Mouse (Mus musculus) gastrocnemius, adult 2 months (tissue): ENCODE results near the gene Ppp1r7. TPM values are rescaled to one million over a fixed set of nuclear protein-coding genes. Genes with fewer than 3 reads are reported as not detected.

Experiments
- DNase-seq: peaks from one replicate; pipeline ENCODE4 v3.0.0; 2022
- H3K27ac ChIP-seq: fragments of 200-600 bp; 2 replicates; pipeline ENCODE4 v1.8.1; 2022; ENCODE audit warnings: mild to moderate bottlenecking
- H3K4me3 ChIP-seq: fragments of 200-600 bp; 2 replicates; pipeline ENCODE4 v1.8.1; 2022; ENCODE audit warnings: mild to moderate bottlenecking, moderate library complexity
- CTCF ChIP-seq: fragments of 200-600 bp; IDR thresholded peaks from 2 replicates; pipeline ENCODE4 v1.8.1; 2022; ENCODE audit warnings: antibody characterized with exemption, mild to moderate bottlenecking, moderate library complexity
- intact Hi-C: fragments of 180-260 bp; cut with DNase I; formaldehyde crosslinking; loops from one replicate; pipeline ENCODE4 v1.15.1; 2025
- microRNA-seq: library from miRNA; unstranded; fragments of <30 nt; microRNA quantifications from one replicate; pipeline ENCODE4 v1.2.0, GENCODE M21; 2021
- total RNA-seq, 2 experiments: library from RNA; stranded (reverse); gene quantifications; 2 replicates each; pipeline ENCODE4 v1.2.3; 2021

The Ppp1r7 gene
- total RNA-seq, 2 experiments from 2014 or later: 21.4 to 22.1 TPM

DNA sequence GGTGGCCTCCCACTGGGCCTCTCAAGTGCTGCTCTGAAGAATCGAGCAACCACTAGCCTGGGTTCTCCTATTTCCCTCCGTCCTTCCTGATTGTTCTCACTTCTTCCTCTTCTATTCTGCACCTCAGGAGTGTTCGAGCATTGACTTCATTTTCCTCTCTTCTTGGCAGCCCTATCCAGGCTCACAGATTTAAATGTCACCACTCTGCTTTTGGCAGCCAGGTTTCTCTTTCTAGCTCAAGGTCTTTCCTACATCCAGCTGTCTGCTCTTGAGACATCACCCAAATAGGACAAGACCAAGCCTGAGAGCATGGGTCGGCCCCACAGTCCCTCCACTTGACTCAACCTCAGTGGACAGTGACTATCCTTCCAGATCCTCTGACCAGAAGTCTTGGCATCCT, 20.0 kb downstream of the Ppp1r7 start:
- Histone ChIP-seq H3K4me3 (no peak overlapping the region), H3K27ac (no peak overlapping the region)
- no peak for DNase-seq
- TF ChIP-seq CTCF: no peak
- intact Hi-C loops: no loop called here

DNA sequence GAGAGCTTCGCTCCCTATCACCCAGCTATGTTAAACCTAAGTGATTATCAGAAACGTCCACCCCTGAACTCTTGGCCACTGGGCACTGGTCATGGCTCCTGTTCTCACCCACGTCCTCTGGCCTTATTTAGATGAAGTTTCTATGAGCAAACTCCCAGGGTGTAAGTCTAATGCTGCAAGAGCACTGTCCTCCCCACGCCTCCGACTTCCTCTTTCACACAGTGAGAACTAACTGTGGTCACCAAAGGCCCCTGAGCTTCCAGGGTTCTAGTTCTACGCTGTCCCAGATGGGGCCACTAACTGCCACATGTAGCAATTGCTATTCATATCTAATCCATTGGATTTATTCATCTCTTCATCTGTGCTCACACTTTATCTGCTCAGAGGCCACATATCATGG, 23.0 kb downstream of the Ppp1r7 start:
- Histone ChIP-seq H3K4me3 (no peak overlapping the region), H3K27ac (no peak overlapping the region)
- TF ChIP-seq CTCF: no peak
- intact Hi-C loops: no loop called here
- DNase-seq: no peak

DNA sequence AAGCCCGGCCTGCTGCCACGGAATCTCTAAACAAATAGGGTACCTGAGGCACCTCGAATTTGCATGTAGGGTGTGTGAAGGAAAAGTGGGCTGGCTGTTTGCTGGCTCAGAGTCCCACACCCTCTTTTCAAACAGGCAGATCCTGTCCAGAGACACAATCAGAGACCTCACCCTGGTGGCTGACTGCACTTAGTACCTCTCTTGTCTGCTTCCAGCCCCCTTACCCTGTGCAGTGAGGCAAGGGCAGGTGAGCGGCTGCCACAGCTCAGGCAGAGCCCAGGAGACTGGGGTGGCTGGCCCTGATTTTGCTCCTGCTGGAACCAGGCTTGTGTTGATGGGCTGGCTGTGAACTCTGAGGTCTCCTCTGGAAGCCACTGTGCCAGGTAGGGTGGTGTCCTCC, 31.0 kb downstream of the Ppp1r7 start, which contains the start of gene Ano7:
Gene Ano7, plus strand, starts transcription at position 266 of the 400 bp plus-strand sequence.
- Histone ChIP-seq H3K4me3 (no peak within 1 kb of the TSS), H3K27ac (no peak within 1 kb of the TSS)
- intact Hi-C loops: no loop called here
- TF ChIP-seq CTCF: no peak
- DNase-seq: no peak

DNA sequence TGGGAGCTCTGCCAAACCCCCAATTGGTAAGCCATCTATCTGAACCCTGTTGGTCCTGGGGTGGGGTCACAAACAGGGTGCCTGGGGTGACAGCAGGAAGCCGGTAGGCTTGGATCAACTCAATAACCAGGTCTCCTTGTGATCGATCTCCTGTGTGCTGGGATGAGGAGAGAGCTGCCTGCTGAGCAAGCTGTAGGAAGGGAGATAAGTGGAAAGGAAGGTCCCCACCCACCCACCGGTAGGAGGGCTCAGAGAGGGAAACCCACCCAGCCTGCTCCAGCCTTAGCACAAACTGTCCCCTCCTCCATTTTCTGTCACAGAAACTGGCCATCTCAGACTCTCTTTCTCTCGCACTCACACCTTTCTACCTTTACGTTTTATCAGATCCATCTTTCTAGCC, 34.7 kb downstream of the Ppp1r7 start:
- TF ChIP-seq CTCF: no peak
- intact Hi-C loops: no loop called here
- Histone ChIP-seq H3K27ac (no peak overlapping the region), H3K4me3 (no peak overlapping the region)
- DNase-seq: no peak

DNA sequence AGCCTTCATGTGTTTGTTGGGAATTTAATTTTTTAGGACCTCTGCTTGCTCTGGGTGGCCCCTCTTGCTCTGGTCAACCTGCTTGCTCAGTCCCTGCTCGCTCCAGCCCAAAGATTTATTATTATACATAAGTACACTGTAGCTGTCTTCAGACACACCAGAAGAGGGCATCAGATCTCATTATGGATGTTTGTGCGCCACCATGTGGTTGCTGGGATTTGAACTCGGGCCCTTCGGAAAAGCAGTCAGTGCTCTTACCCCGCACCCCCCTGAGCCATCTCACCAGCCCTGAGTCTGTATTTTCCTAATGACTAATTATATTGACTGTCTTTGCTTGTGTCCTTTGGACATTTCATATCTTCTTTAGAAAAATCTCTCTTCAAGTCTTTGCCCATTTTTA, 36.5 kb downstream of the Ppp1r7 start:
- Histone ChIP-seq H3K4me3 (no peak overlapping the region), H3K27ac (no peak overlapping the region)
- TF ChIP-seq CTCF: peak; percentile 3; the same call in 1 of the 2 replicates
- intact Hi-C loops: no loop called here
- no peak for DNase-seq

DNA sequence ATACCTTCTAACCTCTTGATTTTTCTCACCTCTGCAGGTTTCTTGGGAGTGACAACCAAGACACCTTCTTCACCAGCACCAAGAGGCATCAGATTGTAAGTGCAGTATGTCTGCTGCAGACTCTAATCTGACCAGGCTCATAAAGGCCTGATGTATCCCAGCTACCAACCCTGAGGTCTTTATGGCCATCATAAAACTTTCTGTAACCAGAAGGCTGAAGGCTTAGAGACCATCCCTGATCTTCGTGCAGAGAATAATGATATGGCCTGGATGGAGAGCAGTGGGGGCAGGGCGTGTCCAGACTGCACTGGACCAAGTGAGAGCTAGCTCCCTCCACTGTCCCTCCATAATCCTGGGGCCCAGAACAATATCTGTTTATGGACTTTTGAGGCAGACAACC, 44.5 kb downstream of the Ppp1r7 start:
- Histone ChIP-seq H3K4me3 (no peak overlapping the region), H3K27ac (no peak overlapping the region)
- intact Hi-C loops: no loop called here
- TF ChIP-seq CTCF: no peak
- DNase-seq: no peak

DNA sequence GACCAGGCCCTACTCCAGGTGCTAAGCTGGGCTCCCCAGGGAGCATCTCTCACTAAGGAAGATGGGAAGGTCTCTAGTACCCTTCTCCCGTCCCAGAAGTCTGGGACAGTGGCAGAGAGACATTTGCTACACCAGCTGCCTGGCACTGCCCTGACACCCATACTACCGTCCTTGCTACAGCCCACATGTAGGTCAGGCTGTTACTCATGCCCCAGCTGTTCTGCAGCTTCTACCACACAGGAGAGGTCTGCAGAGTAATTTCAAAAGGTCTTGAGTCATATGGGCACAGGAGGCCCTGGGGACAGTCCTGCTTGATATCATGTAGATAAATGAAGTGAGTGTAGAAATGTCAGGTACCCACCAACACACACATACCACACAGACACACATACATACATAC, 46.3 kb downstream of the Ppp1r7 start:
- intact Hi-C loops: no loop called here
- TF ChIP-seq CTCF: no peak
- Histone ChIP-seq H3K27ac (no peak overlapping the region), H3K4me3 (no peak overlapping the region)
- no peak for DNase-seq

DNA sequence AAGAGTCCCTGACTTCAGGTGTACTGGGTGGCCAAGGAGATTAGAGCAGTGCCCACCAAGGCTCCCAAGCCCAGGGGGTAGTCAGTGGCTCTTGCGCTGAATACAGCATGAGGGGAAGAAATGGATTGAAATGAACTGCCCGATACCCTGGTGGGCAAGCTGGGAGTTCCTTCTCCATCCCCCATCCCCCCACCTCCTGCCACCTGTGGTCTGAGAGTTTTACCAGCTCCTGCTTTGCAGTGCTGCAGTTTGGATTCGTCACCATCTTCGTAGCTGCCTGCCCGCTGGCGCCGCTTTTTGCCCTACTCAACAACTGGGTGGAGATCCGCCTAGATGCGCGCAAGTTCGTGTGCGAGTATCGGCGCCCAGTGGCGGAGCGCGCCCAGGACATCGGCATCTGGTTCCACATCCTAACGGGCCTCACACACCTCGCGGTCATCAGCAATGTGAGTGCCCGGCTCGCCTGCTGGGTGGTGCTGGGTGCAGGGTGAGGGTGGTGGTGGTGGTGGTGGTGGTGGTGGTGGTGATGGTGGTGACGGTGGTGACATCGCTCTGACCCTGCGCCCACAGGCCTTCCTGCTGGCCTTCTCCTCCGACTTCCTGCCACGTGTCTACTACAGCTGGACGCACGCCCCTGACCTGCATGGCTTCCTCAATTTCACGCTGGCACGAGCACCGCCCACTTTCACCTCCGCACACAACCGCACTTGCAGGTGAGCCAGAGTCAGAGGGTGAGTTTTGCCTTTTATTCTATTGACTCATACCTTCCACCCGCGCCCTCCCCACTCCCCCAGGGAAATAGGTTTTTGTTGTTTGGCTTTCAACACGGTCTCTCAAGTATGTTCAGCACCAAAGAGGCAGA, 58.8 kb downstream of the Ppp1r7 start:
- intact Hi-C loops: no loop called here

DNA sequence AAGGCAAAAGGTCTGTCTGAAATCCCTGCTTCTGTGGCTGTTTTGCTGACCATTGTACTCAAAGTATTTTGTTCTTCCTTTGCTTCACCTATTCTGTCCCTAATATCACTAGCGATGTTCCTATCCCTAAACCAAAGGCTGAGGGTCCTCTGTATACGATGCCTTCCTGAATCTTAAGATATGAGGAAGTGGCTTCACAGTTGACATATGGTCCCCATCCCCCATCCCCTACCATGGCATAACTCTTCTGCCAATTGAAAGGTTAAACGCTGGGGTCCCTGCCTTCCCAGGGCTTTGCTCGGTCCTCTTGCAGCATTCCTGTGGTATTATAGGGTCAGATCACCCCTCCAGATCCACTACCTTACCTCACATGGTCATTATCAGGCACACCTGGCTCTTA, 60.7 kb downstream of the Ppp1r7 start:
- no peak for DNase-seq
- intact Hi-C loops: no loop called here

More for the DNA sequence above, 58.8 kb downstream of the Ppp1r7 start:
- TF ChIP-seq CTCF: no peak
- Histone ChIP-seq H3K27ac (no peak overlapping the region), H3K4me3 (peak overlapping the region; percentile 59)
- DNase-seq: peak; percentile 34

More for the DNA sequence above, 60.7 kb downstream of the Ppp1r7 start:
- no peak overlapping the region for H3K27ac ChIP-seq
- H3K4me3 ChIP-seq: no peak overlapping the region
- no peak for TF ChIP-seq CTCF

Small RNAs within 50 kb of the gene (microRNA-seq; reads per million reads assigned to microRNA genes)
- gene Mir6345 (not detected), gene Mir6902 (not detected)

Other genes with a start within 250 kb of the Ppp1r7 start
- 1 to 10 TPM; 1.3 to 1.4 TPM for gene Kif1a, start 240.9 kb upstream of the Ppp1r7 start, total RNA-seq
- not detected for gene Agxt, start 207.6 kb upstream of the Ppp1r7 start, total RNA-seq
- gene 2310007B03Rik, start 181.9 kb upstream of the Ppp1r7 start, total RNA-seq: not detected
- not detected for gene Crocc2, start 174.1 kb upstream of the Ppp1r7 start, total RNA-seq
- 1 to 10 TPM; 5.1 to 5.4 TPM for gene Sned1, start 107.0 kb upstream of the Ppp1r7 start, total RNA-seq
- 10 to 100 TPM in 1 of 2 experiments, 1 to 10 TPM in 1; 8.7 to 12.1 TPM for gene Mterf4, start 36.9 kb upstream of the Ppp1r7 start, total RNA-seq
- under 1 TPM; 0.13 to 0.20 TPM for gene Pask, start 628 bp downstream of the Ppp1r7 start, total RNA-seq
- not detected for gene Ano7, start 31.1 kb downstream of the Ppp1r7 start, total RNA-seq
- gene Hdlbp, start 136.0 kb downstream of the Ppp1r7 start, total RNA-seq: 100 to 1,000 TPM; 317 to 345 TPM
- gene Farp2, start 169.2 kb downstream of the Ppp1r7 start, total RNA-seq: 10 to 100 TPM; 13.1 to 13.4 TPM